Mouse (Mus musculus) cerebellum, adult 11 months (tissue): Measurements from ENCODE around the gene Gstt4.
"Not testable (repeated sequence)": the region's sequence is repeated elsewhere in the genome, so short reads cannot be mapped to it uniquely, and the experiment has no call there.

Experiments used
- DNase-seq: peaks from one replicate; pipeline ENCODE4 v3.0.0; 2022

Gene Gstt4

GRCm38 (mm10) chr10:75788277-75788676, 34.1 kb downstream of the Gstt4 start:
- no peak for DNase-seq

GRCm38 (mm10) chr10:75785442-75785841, 36.9 kb downstream of the Gstt4 start:
- no peak for DNase-seq

DNA sequence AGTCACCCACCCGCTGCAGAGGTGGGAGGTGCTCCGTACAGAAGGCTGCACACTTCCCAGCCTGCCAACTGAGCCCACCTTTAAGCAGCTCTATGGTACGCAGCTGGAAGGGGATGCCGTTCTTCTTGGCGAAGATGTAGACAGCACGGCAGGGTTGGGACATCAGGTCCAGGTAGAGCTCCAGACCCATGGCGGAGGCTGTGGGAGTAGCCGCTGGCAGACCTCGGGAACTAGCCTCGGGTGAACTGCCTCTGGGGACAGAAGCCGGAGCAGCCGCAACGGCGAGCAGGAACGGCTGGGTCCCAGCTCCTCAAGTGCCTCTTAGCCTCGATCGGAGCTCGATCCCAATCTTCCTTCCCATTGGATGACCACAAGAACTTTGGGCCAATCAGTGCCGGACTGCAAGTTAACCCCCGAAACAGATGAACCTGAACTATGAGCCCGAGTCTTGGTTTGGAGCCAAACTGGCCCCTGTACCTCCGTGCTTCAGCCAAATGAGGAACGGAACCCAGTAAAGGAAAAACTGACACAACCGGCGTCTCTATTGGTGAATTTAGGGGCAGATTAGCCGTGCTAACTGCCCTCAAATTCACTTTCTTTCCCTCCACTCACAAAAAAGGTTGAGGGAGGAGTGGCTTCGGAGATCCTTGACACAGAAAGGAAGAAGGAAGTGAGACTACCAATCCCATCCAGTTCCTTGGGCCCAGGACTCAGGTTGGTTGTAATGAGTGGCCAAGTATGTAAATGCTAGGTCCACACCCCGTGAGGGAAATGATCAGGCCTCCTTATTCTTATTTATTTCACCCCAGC, 41.4 kb downstream of the Gstt4 start, which contains the start of the genes Gm20441 and Gstt3:
Gm20441 (minus strand) TSS at position 186 of the 810 bp plus-strand sequence.
Gstt3 (minus strand) TSS at position 646 of the 810 bp plus-strand sequence.
- DNase-seq, result no peak

GRCm38 (mm10) chr10:75779206-75780174, 42.9 kb downstream of the Gstt4 start:
- DNase-seq, result no peak

- no peak for DNase-seq
Observed at GRCm38 (mm10) chr10:75777885-75778284, 44.5 kb downstream of the Gstt4 start.

GRCm38 (mm10) chr10:75776562-75776961, 45.8 kb downstream of the Gstt4 start:
- DNase-seq, result no peak

DNA sequence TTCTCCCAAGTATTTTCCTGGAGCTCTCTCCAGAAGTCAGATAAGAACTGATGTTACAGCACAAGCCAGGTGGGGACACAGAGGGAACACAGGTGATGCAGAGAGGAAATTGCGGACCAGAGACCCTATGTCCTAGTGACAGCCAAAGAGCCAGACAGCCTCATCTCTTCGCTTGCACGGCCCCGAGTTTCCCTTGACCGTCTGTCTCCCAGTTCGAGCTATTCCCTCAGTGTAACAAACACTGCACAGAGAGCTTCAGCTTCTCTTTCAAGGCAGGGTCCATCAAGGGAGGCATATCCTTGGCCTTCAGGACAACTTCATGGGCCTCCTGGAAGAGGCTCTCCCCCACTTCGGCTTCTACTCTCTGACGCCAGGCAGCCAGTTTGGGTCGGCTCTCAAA, 47.8 kb downstream of the Gstt4 start:
- DNase-seq, result no peak

DNA sequence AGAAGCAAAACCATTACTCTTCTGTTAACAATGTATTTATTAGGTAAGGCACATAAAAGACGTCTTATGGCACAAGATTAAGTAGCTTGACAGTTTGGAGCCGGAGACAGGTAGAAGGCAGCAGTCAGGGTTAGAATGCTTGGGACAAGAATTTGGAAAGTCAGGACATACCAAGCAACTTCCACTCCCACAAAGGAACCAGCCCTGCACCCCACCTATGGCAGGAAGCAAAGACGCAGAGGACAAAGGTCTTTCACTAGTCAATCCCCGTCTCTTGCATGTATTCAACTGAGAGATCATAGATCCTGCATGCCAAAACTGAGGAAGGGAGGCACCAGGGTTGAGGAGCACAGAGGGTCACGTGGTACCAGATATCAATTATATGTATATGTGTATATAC, 48.2 kb downstream of the Gstt4 start:
- DNase-seq, result no peak

- DNase-seq, result peak; percentile 84
Observed at GRCm38 (mm10) chr10:75772795-75773664, 49.3 kb downstream of the Gstt4 start, which contains the start of gene Ddt. TSS of gene Ddt (minus strand) at chr10:75773414.

- DNase-seq, result not testable (repeated sequence)
Observed at GRCm38 (mm10) chr10:75767756-75768155, 54.6 kb downstream of the Gstt4 start.

GRCm38 (mm10) chr10:75766856-75767255, 55.5 kb downstream of the Gstt4 start:
- DNase-seq, result no peak
